Mouse (Mus musculus): Measurements from ENCODE around the gene Bicral.

The Bicral gene

DNA sequence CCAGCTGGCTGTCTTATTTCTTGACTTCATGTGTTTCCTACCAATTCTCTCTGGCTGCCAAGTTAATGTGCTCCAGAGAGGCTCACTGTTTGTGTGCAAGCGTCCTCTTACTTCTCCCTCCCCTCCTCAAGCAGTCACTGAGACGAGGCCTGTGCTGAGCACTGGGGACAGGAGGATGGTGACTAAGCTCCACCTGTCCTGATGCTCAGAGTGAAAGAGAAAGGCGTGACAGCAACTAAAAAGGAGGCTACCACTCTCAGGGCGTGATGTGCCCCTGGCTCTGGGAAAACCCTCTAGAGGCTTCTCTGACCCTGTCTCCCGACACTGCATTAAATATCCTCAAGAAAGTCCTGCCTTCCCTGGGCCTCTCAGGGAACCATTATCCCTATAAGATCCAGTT, 109.0 kb downstream of the Bicral start:
- no peak for DNase-seq
